Mouse (Mus musculus): ENCODE data around the gene Gtf3c6.

Gene Gtf3c6

DNA sequence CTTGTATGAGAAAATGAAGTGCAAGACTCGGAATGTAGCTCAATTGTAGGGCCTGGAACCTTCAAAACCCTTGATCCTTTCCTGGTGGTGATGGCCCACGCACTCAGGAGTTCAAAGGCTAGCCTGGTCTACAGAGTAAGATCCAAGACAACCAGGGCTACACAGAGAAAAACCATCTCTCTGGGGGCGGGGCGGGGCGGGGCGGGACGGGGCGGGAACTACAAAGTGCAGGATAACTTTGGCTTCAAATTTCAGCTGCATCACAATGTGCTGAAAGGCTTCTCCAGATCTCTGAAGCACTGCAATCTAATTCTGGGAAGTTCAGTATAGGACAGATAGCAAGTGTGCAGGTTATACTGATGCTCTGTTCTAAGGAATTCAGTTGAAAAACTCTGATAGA, 1.6 kb upstream of the Gtf3c6 start:
- in situ Hi-C loops (cut with MboI, MseI), result loop anchor here (5.0 to 10.0 kb wide), 3 partner anchors 43 to 1215 kb away; partner anchors contain the start of genes Amd1 and Mical1

GRCm38 (mm10) chr10:40258976-40259375, 1.1 kb upstream of the Gtf3c6 start:
- in situ Hi-C loops (cut with MboI, MseI), result loop anchor here (5.0 to 10.0 kb wide), 3 partner anchors 43 to 1216 kb away; partner anchors contain the start of genes Amd1 and Mical1

DNA sequence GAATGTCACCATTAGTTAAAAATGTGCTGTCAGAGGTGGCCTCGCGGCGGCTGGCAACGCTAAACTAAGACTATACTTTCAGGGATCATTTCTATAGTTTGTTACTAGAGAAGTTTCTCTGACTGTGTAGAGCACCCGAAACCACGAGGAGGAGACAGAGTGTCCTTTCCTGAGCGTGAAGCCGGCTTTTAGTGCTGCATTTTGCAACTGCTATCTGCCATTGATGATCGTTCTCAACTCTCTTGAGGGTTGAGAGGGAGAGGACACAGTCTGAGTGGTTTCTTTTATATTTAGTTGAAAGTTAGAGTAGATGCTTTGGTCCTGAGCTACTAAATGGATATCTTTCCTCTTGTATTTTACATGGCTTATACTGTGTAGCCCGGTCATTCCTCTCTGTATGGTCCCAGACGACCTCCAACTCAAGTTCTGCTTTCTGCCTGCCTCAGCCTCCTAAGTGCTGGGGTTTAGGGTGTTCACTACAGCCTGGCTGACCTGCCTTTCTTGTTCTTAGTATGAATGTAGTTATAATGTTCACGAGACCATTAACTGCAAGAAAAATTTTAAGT, 576 bp upstream of the Gtf3c6 start:
- in situ Hi-C loops (cut with MboI, MseI), result loop anchor here (5.0 to 10.0 kb wide), 3 partner anchors 44 to 1216 kb away; partner anchors contain the start of genes Amd1 and Mical1

GRCm38 (mm10) chr10:40256716-40257115, 1.2 kb downstream of the Gtf3c6 start:
- in situ Hi-C loops (cut with MboI, MseI), result loop anchor here (5.0 to 10.0 kb wide), 3 partner anchors 46 to 1218 kb away; partner anchors contain the start of genes Amd1 and Mical1

DNA sequence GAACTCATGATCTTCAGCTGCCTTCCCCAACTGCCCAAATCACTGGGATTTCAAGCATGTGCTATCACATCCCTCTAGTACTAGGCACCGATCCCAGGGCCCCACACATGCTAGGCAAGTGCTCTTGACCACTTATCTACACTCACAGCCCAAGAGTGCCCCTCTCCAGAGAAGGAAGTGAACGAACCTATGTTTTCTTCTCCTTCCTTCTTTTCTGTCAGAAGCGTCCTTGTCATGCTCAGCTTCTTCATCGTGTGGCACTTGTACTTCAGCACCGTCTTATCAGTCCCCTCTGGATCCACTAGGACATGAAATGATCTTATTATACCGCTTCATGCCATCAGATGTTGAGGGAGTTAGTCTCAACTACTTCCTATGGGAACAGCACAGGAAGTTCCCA, 6.9 kb downstream of the Gtf3c6 start:
- in situ Hi-C loops (cut with MboI, MseI), result loop anchor here (10.0 kb wide), 2 partner anchors 274 to 1224 kb away; partner anchors contain the start of gene Mical1

DNA sequence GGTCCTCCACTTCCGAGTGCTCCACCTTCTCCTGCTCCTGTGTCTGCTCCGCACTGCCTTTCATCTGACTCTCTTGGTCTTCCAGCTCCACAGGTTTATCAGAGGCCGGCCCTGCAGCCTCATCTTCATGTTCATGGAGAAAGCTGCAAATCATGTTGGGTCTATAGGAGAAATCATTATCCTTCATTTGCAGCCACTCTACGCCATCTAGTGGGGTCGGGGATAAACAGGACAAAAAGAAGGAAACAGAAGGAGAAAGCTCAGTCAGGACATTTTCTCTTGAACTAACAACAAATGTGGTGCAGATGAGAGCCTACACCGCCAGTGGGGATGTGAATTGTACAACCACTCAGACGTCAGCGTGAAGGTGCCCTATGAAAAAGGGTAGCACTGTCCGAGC, 8.3 kb downstream of the Gtf3c6 start:
- in situ Hi-C loops (cut with MboI, MseI), result loop anchor here (10.0 kb wide), 2 partner anchors 275 to 1225 kb away; partner anchors contain the start of gene Mical1

DNA sequence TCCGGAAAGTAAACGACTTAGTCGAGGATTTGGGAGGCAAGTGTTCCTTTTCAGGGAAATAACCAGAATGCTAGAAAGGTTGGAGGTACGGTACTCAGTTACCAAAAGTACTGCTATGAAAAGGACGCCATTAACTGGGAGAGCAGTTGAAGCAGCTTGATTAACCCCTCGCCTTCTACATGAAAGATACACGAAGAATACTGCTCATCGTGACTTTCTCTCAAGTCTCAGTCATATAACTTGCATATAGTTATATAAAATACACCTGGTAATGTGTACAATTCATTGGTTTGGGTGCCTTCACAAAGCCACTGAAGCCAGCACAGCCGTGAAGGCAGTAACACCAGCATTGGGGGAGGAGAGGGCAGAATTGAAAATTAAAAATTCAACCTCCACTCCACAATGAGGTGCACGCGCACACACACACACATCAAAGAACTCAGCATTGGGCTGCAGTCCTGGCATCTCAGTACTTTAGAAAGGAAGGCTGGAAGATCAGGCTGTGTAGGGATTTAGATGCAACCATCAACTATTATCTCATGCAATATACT, 10.7 kb downstream of the Gtf3c6 start:
- in situ Hi-C loops (cut with MboI, MseI), result no loop called here

DNA sequence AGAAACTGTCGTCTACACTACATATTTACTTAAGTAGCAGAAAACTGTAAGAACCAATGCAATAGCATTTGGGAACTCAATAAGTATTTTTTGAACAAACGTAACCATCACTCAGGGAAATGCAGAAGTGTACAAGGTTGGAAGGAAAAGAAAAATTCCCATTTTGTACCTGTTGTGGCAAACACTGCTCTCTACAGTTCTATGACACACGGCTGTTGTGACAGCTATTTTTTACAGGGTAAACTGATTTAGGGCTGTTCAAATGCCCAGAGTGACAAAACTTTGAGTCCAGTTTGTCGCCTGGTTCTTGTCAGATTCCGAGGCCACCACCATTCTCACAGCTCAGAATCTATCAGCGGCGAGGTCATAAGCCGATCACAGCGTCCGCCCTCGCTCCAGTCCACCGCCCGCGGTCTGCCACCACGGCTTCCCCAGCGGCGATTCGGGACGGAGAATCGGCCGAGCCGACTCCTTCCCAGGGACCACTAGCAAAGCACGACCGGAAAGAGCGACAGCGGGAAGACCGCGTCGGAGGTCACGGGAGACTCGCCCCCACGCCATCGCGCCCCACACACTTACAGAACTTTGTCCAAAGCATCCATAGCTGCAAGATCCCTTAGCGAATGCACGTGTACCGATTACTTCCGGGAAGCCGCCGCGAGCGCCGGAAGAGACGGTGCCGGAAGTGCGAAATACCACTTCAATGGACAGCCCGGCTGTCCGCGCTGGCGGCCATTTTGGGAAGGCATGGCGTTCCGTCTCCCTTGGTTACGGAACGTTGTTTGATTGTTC, 11.3 kb downstream of the Gtf3c6 start, which contains the start of gene Rpf2:
Gene Rpf2 (minus strand): TSS at position 663 of the 792 bp plus-strand sequence.
- in situ Hi-C loops (cut with MboI, MseI), result no loop called here

GRCm38 (mm10) chr10:40237826-40238225, 20.1 kb downstream of the Gtf3c6 start:
- in situ Hi-C loops (cut with MboI, MseI), result no loop called here

DNA sequence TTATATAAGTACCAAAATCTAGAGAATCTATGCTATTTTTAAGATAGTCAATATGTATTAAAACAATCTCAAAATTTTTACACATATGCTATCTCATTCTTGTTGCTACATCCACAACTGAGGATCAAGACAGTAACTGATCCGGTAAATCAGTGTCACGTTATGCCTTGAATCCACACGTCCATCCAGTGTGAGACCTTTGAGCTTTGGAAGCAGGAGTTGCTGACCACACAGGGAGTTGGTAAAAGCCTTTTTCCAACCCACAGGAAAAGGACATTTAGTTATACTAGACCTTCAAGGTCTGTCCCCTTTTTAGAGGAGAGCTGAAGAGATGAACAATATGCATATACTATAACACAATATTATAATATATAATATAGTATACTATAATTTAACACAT, 24.7 kb downstream of the Gtf3c6 start:
- in situ Hi-C loops (cut with MboI, MseI), result no loop called here

DNA sequence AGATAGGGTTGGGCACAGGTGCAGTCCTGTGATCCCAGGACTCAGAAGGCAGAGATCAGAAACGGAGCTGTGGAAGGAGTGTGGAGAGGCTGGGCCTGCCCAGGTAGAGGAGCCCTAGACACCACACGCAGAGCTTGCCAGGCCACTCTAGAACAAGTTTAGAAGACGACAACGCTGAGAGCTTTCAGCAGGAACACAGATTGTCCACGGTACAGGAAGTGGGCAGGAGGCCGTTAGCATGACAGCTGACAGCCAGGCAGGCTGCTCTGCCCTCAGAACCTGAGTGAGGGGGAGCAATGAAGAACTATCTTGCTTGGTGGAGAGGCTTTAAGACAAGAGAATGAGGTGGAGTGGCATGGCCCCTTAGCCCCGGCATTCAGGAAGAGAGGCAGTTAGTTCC, 25.5 kb downstream of the Gtf3c6 start:
- in situ Hi-C loops (cut with MboI, MseI), result no loop called here

DNA sequence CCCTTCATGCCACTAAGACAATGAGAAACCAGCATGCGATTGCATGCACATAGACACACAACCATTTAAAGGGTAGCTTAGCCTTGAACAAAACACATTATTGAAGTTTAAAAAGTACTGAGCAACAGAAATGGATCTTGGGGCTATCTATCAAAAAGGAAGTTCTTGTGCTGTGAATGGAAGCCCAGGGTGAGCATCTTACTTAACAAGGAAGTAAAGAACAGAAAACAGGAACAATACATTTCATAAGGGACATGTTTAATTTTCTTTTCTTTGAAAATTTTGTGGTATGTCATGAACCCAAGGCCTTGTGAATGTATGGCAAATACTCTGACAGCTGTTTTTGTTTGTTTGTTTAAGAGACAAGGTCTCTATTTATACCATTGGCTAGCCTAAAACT, 28.2 kb downstream of the Gtf3c6 start:
- in situ Hi-C loops (cut with MboI, MseI), result no loop called here

DNA sequence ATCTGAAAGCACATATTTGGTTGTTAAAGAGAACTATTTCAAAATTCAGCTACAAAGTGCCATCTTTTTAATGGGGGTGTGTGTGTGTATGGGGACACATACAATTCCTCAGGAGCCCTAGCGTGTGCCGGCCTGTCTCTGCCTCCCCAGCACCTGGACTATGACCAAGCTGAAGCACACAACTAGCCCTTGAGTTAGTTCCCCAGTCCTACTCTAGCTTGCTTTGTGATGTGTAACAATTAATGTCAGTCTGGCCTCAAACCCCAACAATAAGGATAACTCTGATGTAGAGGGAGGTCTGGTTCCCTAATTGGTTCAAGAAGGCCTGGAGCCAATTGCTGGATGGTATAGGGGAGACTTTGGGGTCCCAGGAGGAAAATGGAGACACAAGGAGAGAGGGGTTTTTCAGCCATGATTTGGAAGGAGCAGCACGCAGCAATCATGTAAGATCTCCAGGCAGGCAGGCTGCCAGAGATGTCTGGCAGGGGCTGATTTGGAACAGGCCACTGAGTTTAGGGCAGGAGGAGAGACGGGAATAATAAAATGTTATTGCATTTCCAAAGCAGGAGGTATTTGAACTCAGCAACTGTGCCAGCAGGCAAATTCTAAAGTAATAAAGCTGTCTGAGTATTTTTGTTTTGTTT, 30.1 kb downstream of the Gtf3c6 start:
- in situ Hi-C loops (cut with MboI, MseI), result no loop called here

DNA sequence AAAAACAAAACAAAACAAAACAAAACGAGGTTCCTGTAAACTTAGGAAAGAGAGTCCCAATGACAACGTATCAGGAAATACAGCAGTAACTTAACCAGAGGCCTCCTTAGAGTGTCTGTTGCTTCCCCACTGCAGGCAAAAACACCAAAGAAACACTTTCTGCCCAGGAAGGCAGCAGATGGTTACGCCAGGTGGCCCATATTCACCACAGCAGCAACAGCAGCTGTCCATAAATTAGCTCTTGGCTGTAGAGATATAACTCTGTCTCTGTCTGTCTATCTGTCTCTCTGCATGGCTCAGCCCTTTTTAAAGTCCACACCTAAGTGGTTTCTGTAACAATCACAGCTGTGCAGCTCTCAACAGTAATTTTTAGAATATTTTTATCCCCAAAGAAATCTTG, 39.0 kb downstream of the Gtf3c6 start:
- in situ Hi-C loops (cut with MboI, MseI), result loop anchor here (10.0 kb wide), 1 partner anchor 664 kb away; no protein-coding TSS in a partner anchor

- in situ Hi-C loops (cut with MboI, MseI), result loop anchor here (5.0 to 10.0 kb wide), 3 partner anchors 160 to 658 kb away; no protein-coding TSS in a partner anchor
These were observed 45.3 kb downstream of the Gtf3c6 start for GRCm38 (mm10) chr10:40212443-40213169.
